Mouse (Mus musculus) G1E-ER4 (cell line): ENCODE results near the gene Rilp. TPM values are rescaled to one million over a fixed set of nuclear protein-coding genes. Genes with fewer than 3 reads are reported as not detected.

Experiments used
- GATA1 ChIP-seq: IDR thresholded peaks from one replicate; pipeline ENCODE4 v1.8.0; 2012; ENCODE audit warnings: low read length, inconsistent platforms
- polyA plus RNA-seq: library from polyadenylated mRNA; stranded (reverse); fragments of >175 nt; gene quantifications from 2 replicates; pipeline ENCODE4 v1.2.3, GENCODE M21; 2012

Rilp gene
- 0.30 and 0.37 TPM in 2 replicates for polyA plus RNA-seq

- no peak for TF ChIP-seq GATA1
Measured at GRCm38 (mm10) chr11:75509741-75510626, at the start of gene Rilp. Rilp (plus strand) TSS chr11:75510094.

GRCm38 (mm10) chr11:75460103-75460843, 49.6 kb upstream of the Rilp start:
- no peak for TF ChIP-seq GATA1

- no peak for TF ChIP-seq GATA1
Measured at GRCm38 (mm10) chr11:75460844-75461742, 48.8 kb upstream of the Rilp start, which contains the start of gene Tlcd2. Tlcd2 (plus strand) TSS chr11:75461715.

GRCm38 (mm10) chr11:75461743-75462252, 48.1 kb upstream of the Rilp start:
- TF ChIP-seq GATA1: no peak

GRCm38 (mm10) chr11:75462253-75462783, 47.6 kb upstream of the Rilp start:
- no peak for TF ChIP-seq GATA1

- TF ChIP-seq GATA1: no peak
Measured at GRCm38 (mm10) chr11:75462865-75463336, 47.0 kb upstream of the Rilp start.

- TF ChIP-seq GATA1: no peak
Measured at GRCm38 (mm10) chr11:75463624-75464023, 46.3 kb upstream of the Rilp start.

GRCm38 (mm10) chr11:75464417-75464816, 45.5 kb upstream of the Rilp start:
- no peak for TF ChIP-seq GATA1

- no peak for TF ChIP-seq GATA1
Measured at GRCm38 (mm10) chr11:75465051-75465450, 44.8 kb upstream of the Rilp start.

GRCm38 (mm10) chr11:75466731-75467505, 43.0 kb upstream of the Rilp start:
- TF ChIP-seq GATA1: no peak

GRCm38 (mm10) chr11:75467512-75468215, 42.2 kb upstream of the Rilp start:
- no peak for TF ChIP-seq GATA1

GRCm38 (mm10) chr11:75468410-75468809, 41.5 kb upstream of the Rilp start:
- no peak for TF ChIP-seq GATA1

- TF ChIP-seq GATA1: no peak
Measured at GRCm38 (mm10) chr11:75469261-75469660, 40.6 kb upstream of the Rilp start.

- no peak for TF ChIP-seq GATA1
Measured at GRCm38 (mm10) chr11:75470675-75471074, 39.2 kb upstream of the Rilp start.
